Mouse (Mus musculus) forebrain, postnatal 0 days (tissue): ENCODE data around the gene Antxr1. TPM values are rescaled to one million over a fixed set of nuclear protein-coding genes. Genes with fewer than 3 reads are reported as not detected.

ENCODE experiments used
- ATAC-seq: fragments of 200-750 bp; cut with Nextera tagmentation; 2 replicates; pipeline ENCODE4 v1.8.0; 2017; ENCODE audit warnings: mild to moderate bottlenecking, moderate library complexity
- DNase-seq: peaks from one replicate; pipeline ENCODE4 v3.0.0-alpha.2; 2015
- H3K27ac ChIP-seq: fragments of 300-500 bp; sonication (generic); 2 replicates; pipeline ENCODE4 v1.5.1; 2014; ENCODE audit warnings: low read depth, mild to moderate bottlenecking, antibody characterized with exemption, low read length, moderate library complexity, mixed read lengths
- H3K27me3 ChIP-seq: fragments of 300-500 bp; sonication (generic); 2 replicates; pipeline ENCODE4 v1.6.1; 2014; ENCODE audit warnings: mild to moderate bottlenecking, low read length, mixed read lengths; ENCODE audit not compliant: insufficient read depth
- H3K36me3 ChIP-seq: fragments of 300-500 bp; sonication (generic); 2 replicates; pipeline ENCODE4 v1.6.1; 2014; ENCODE audit warnings: mild to moderate bottlenecking, moderate library complexity; ENCODE audit not compliant: insufficient read depth
- H3K4me1 ChIP-seq: fragments of 300-500 bp; sonication (generic); 2 replicates; pipeline ENCODE4 v1.6.1; 2014; ENCODE audit warnings: antibody characterized with exemption; ENCODE audit not compliant: insufficient read depth
- H3K4me2 ChIP-seq: fragments of 300-500 bp; sonication (generic); 2 replicates; pipeline ENCODE4 v1.6.1; 2014; ENCODE audit warnings: low read depth, mild to moderate bottlenecking, moderate library complexity
- H3K4me3 ChIP-seq: fragments of 300-500 bp; sonication (generic); 2 replicates; pipeline ENCODE4 v1.5.1; 2014; ENCODE audit warnings: low read depth, low read length, mixed read lengths
- H3K9ac ChIP-seq: fragments of 300-500 bp; sonication (generic); 2 replicates; pipeline ENCODE4 v1.6.1; 2014; ENCODE audit warnings: mild to moderate bottlenecking
- H3K9me3 ChIP-seq: fragments of 300-500 bp; sonication (generic); 2 replicates; pipeline ENCODE4 v1.6.1; 2016; ENCODE audit warnings: low read length
- CTCF ChIP-seq: sonication (generic); IDR thresholded peaks from 2 replicates; pipeline ENCODE4 v1.5.1; 2016; ENCODE audit warnings: antibody characterized with exemption, control low read depth, low read depth
- WGBS: fragments of 180-500 bp; shearing (Covaris S2); extraction: QIAGEN DNeasy Blood & Tissue Kit; methylation state at CpG from one replicate; pipeline ENCODE4 v1.1.7; 2014; 5-methylcytosine and 5-hydroxymethylcytosine counted together
- polyA plus RNA-seq: library from polyadenylated mRNA; unstranded; fragments of >200 nt; fragmentation: Nextera tagmentation; extraction: Ambion mirVana; gene quantifications from 2 replicates; pipeline ENCODE4 v1.2.1, GENCODE M21; 2015
- total RNA-seq: library from RNA; depleted of rRNA; stranded (reverse); fragments of >200 nt; gene quantifications from 2 replicates; pipeline ENCODE4 v1.2.3, GENCODE M21; 2014; rRNA removed

Antxr1 gene
- total RNA-seq = 13.2 and 14.4 TPM in 2 replicates
- polyA plus RNA-seq = 1.3 and 1.8 TPM in 2 replicates

DNA sequence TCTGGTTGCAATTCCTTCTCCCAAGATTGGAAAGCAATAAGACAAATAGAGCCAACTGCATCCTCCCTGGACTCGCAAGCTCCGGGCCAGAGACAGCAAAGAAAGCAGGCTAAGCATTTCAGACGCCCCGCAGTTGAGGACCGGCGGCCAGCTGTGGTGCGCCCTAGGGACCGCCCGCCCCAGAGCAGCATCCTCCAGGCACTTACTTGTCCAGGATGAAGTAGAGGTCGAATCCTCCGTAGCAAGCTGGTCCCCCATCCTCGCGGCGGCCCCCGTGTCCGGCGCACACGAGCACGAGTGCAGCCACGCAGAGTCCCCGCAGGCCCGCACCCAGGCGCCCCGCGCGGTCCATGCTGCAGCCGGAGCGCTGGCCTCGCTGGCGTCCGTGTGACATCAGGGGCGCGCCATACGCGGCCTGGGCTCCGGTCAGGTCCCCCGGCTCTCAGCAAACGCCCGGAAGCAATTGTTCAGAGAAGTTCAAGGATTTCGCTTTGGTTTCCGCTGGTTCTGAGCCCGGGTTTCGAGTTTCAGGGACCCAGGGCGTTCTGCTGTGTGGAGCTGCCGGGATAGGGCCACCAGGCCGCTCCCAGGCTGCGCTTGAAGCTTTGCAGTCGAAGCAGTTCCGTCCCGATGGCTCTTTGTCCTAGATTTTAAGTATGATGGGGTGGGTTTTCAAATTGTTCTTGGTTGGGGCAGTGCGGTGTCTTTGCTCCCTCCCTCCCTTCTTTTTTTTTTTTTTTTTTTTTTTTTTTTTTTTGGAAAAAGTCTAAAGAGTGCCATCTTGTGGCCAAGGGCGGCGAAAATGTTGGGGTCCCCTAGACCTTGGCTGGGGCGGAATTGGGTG lies at the start of gene Antxr1:
Gene Antxr1 (minus strand): TSS at position 731 of the 844 bp plus-strand sequence.
- Histone ChIP-seq H3K4me3 (peak within 1 kb of the TSS; percentile 66), H3K4me1 (0 out of 2 replicates have a peak, but pooled peaks cover 4% of the 10 kb centered on the region), H3K36me3 (no peaks in the 10 kb centered on the region), H3K9ac (peak within 1 kb of the TSS; percentile 71), H3K27me3 (no peaks in the 10 kb centered on the region), H3K27ac (peak within 1 kb of the TSS; percentile 57; the same call in 1 of the 2 replicates), H3K4me2 (peak within 1 kb of the TSS; percentile 98), H3K9me3 (no peaks in the 10 kb centered on the region)
- peak; percentile 71 for DNase-seq
- under 1% methylated on average over 54 of the region's 54 CpGs for WGBS
- ATAC-seq = peak; percentile 74
- peak; percentile 60 for TF ChIP-seq CTCF

GRCm38 (mm10) chr6:87384761-87385160 lies 49.1 kb upstream of the Antxr1 start:
- TF ChIP-seq CTCF = no peak
- ATAC-seq (no peak), DNase-seq (peak; percentile 35)
- Histone ChIP-seq H3K9me3 (no peaks in the 10 kb centered on the region), H3K4me1 (no peaks in the 10 kb centered on the region), H3K27me3 (0 out of 2 replicates have a peak, but pooled peaks cover 2% of the 10 kb centered on the region), H3K27ac (no peak overlapping the region), H3K4me2 (peak overlapping the region; percentile 52), H3K36me3 (no peaks in the 10 kb centered on the region), H3K4me3 (peak overlapping the region; percentile 35; the same call in 1 of the 2 replicates), H3K9ac (0 out of 2 replicates have a peak overlapping the region, but pooled peaks have one; percentile 38)
- 51% methylated on average over 6 of the region's 6 CpGs for WGBS

GRCm38 (mm10) chr6:87383926-87384691 lies 48.5 kb upstream of the Antxr1 start:
- peak; percentile 85 for ATAC-seq
- H3K4me2 ChIP-seq = peak overlapping the region; percentile 52
- H3K27me3 ChIP-seq = 0 out of 2 replicates have a peak, but pooled peaks cover 2% of the 10 kb centered on the region
- peak; percentile 65 for TF ChIP-seq CTCF
- H3K27ac ChIP-seq = no peak overlapping the region
- no peaks in the 10 kb centered on the region for H3K9me3 ChIP-seq
- DNase-seq = peak; percentile 64
- peak overlapping the region; percentile 35 for H3K4me3 ChIP-seq
- H3K4me1 ChIP-seq = no peaks in the 10 kb centered on the region
- no peaks in the 10 kb centered on the region for H3K36me3 ChIP-seq
- 8% methylated on average over 24 of the region's 24 CpGs for WGBS
- peak overlapping the region; percentile 38 for H3K9ac ChIP-seq

DNA sequence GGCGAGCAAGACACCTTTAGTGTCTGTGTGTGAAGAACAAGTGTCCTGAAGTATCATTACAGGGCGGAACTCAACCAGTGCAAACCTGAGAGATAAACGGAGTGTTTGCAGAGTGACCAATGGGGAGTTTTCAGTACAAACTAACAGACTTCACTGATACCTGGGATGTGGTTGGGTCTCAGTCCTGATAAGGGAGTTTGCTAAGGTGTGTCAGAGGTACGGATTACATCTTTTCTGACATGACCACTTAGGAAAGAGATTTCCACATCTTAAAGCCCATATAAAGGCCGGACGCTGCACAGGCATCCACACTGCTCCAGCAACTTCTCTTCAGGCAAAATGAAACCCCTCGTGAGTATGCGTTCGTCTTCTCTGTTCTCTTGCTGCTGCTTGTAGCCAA lies 37.4 kb upstream of the Antxr1 start, which contains the start of gene Gkn2:
Gene Gkn2 (plus strand): TSS at position 301 of the 400 bp plus-strand sequence.
- H3K36me3 ChIP-seq = no peaks in the 10 kb centered on the region
- 92% methylated on average over 9 of the region's 9 CpGs for WGBS
- no peaks in the 10 kb centered on the region for H3K9me3 ChIP-seq
- ATAC-seq = no peak
- H3K4me2 ChIP-seq = no peak within 1 kb of the TSS
- no peak within 1 kb of the TSS for H3K9ac ChIP-seq
- H3K4me3 ChIP-seq = no peak within 1 kb of the TSS
- DNase-seq = no peak
- no peaks in the 10 kb centered on the region for H3K4me1 ChIP-seq
- H3K27ac ChIP-seq = no peak within 1 kb of the TSS
- H3K27me3 ChIP-seq = no peaks in the 10 kb centered on the region
- TF ChIP-seq CTCF = no peak

GRCm38 (mm10) chr6:87369223-87369622 lies 33.6 kb upstream of the Antxr1 start:
- Histone ChIP-seq H3K9me3 (no peaks in the 10 kb centered on the region), H3K4me1 (no peaks in the 10 kb centered on the region)
- 84% methylated on average over 5 of the region's 5 CpGs for WGBS

DNA sequence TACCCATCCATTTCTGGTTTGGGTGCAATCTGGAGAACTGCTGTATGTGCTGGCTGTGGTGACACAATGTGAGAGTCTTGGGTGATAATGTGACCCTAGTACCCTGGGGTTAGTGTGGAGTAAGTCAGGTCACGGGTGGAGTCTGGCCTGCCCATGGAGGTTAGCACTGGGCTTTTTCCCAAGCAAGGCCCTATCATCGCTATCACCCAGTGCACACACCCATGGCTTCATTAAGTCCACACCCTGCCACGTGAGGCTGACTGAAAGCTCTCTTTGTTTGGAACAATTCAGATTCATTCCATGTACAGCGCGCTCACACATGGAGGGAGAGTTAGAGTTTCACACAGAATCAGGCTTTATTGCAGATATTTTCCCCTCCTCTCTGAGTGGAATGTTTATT lies 18.8 kb upstream of the Antxr1 start:
- DNase-seq = no peak

More at GRCm38 (mm10) chr6:87369223-87369622, 33.6 kb upstream of the Antxr1 start:
- no peaks in the 10 kb centered on the region for H3K36me3 ChIP-seq
- no peak for ATAC-seq
- no peaks in the 10 kb centered on the region for H3K27me3 ChIP-seq
- H3K27ac ChIP-seq = no peak overlapping the region
- no peak for DNase-seq
- no peak overlapping the region for H3K4me3 ChIP-seq
- no peak for TF ChIP-seq CTCF
- H3K4me2 ChIP-seq = no peak overlapping the region
- no peak overlapping the region for H3K9ac ChIP-seq

More for the DNA sequence above, 18.8 kb upstream of the Antxr1 start:
- no peak for TF ChIP-seq CTCF
- Histone ChIP-seq H3K4me2 (no peak overlapping the region), H3K9me3 (no peaks in the 10 kb centered on the region), H3K9ac (no peak overlapping the region), H3K4me1 (no peaks in the 10 kb centered on the region), H3K36me3 (no peaks in the 10 kb centered on the region), H3K4me3 (no peak overlapping the region), H3K27me3 (no peaks in the 10 kb centered on the region), H3K27ac (no peak overlapping the region)
- peak; percentile 25; the same call in 1 of the 2 replicates for ATAC-seq
- WGBS = 50% methylated on average over 5 of the region's 5 CpGs
